Mouse (Mus musculus) liver, embryonic 16.5 days (tissue): ENCODE data around the gene Olfr1281. TPM values are rescaled to one million over a fixed set of nuclear protein-coding genes. Genes with fewer than 3 reads are reported as not detected.

Experiments
- polyA plus RNA-seq: library from polyadenylated mRNA; unstranded; fragments of >200 nt; fragmentation: Nextera tagmentation; extraction: Ambion mirVana; gene quantifications from 2 replicates; pipeline ENCODE4 v1.2.1, GENCODE M21; 2015

Gene Olfr1281
- polyA plus RNA-seq, 1 experiment from 2014 or later, result not detected

Other genes with a start within 250 kb of the Olfr1281 start
- gene Gm13941, start 220.5 kb upstream of the Olfr1281 start, polyA plus RNA-seq, result not detected in 2 replicates
- gene Gm15130, start 173.6 kb upstream of the Olfr1281 start, polyA plus RNA-seq, result not detected in 2 replicates
- not detected in 2 replicates for gene 4930430A15Rik, start 96.9 kb upstream of the Olfr1281 start, polyA plus RNA-seq
- not detected in 2 replicates for gene Olfr1275, start 91.2 kb upstream of the Olfr1281 start, polyA plus RNA-seq
- not detected in 2 replicates for gene Olfr1276, start 72.0 kb upstream of the Olfr1281 start, polyA plus RNA-seq
- not detected in 2 replicates for gene Olfr1277, start 52.4 kb upstream of the Olfr1281 start, polyA plus RNA-seq
- not detected in 2 replicates for gene Olfr1278, start 36.4 kb upstream of the Olfr1281 start, polyA plus RNA-seq
- gene Olfr1279, start 25.9 kb upstream of the Olfr1281 start, polyA plus RNA-seq, result not detected in 2 replicates
- gene Olfr1280, start 12.5 kb upstream of the Olfr1281 start, polyA plus RNA-seq, result not detected in 2 replicates
- not detected in 2 replicates for gene Olfr1282, start 9.6 kb downstream of the Olfr1281 start, polyA plus RNA-seq
- not detected in 2 replicates for gene Olfr1283, start 40.3 kb downstream of the Olfr1281 start, polyA plus RNA-seq
- gene Olfr1284, start 49.0 kb downstream of the Olfr1281 start, polyA plus RNA-seq, result not detected in 2 replicates
- not detected in 2 replicates for gene Olfr1286, start 96.6 kb downstream of the Olfr1281 start, polyA plus RNA-seq
- gene Olfr1287, start 122.6 kb downstream of the Olfr1281 start, polyA plus RNA-seq, result not detected in 2 replicates
- gene Olfr1288, start 147.6 kb downstream of the Olfr1281 start, polyA plus RNA-seq, result not detected in 2 replicates
- gene Olfr1289, start 154.3 kb downstream of the Olfr1281 start, polyA plus RNA-seq, result not detected in 2 replicates
- gene Olfr1290, start 167.3 kb downstream of the Olfr1281 start, polyA plus RNA-seq, result not detected in 2 replicates
- gene Olfr1291-ps1, start 170.7 kb downstream of the Olfr1281 start, polyA plus RNA-seq, result not detected in 2 replicates
- gene Olfr1293-ps, start 198.7 kb downstream of the Olfr1281 start, polyA plus RNA-seq, result not detected in 2 replicates
- not detected in 2 replicates for gene Olfr1294, start 213.8 kb downstream of the Olfr1281 start, polyA plus RNA-seq
- gene Olfr1295, start 243.2 kb downstream of the Olfr1281 start, polyA plus RNA-seq, result not detected in 2 replicates